Mouse (Mus musculus) limb, embryonic 13.5 days (tissue): Measurements from ENCODE around the gene Coil. TPM values are rescaled to one million over a fixed set of nuclear protein-coding genes. Genes with fewer than 3 reads are reported as not detected.

ENCODE experiments used
- ATAC-seq: fragments of 200-750 bp; cut with Nextera tagmentation; 2 replicates; pipeline ENCODE4 v1.8.0; 2017; ENCODE audit warnings: low read depth, moderate number of reproducible peaks, moderate TSS enrichment; ENCODE audit not compliant: low FRiP score
- H3K27ac ChIP-seq: fragments of 300-500 bp; sonication (generic); 2 replicates; pipeline ENCODE4 v1.5.1; 2015; ENCODE audit warnings: inconsistent platforms, mild to moderate bottlenecking, moderate library complexity
- H3K27me3 ChIP-seq: fragments of 300-500 bp; sonication (generic); 2 replicates; pipeline ENCODE4 v1.6.1; 2015; ENCODE audit warnings: mild to moderate bottlenecking, inconsistent platforms
- H3K36me3 ChIP-seq: fragments of 300-500 bp; sonication (generic); 2 replicates; pipeline ENCODE4 v1.6.1; 2015; ENCODE audit warnings: inconsistent platforms, mild to moderate bottlenecking, moderate library complexity
- H3K4me1 ChIP-seq: fragments of 300-500 bp; sonication (generic); 2 replicates; pipeline ENCODE4 v1.6.1; 2015; ENCODE audit warnings: inconsistent platforms
- H3K4me2 ChIP-seq: fragments of 300-500 bp; sonication (generic); replicated peaks from 2 replicates; pipeline ENCODE4 v1.6.1; 2015; ENCODE audit warnings: inconsistent platforms, mild to moderate bottlenecking, moderate library complexity
- H3K4me3 ChIP-seq: fragments of 300-500 bp; sonication (generic); 2 replicates; pipeline ENCODE4 v1.5.1; 2015; ENCODE audit warnings: moderate library complexity, mild to moderate bottlenecking, inconsistent platforms
- H3K9ac ChIP-seq: fragments of 300-500 bp; sonication (generic); 2 replicates; pipeline ENCODE4 v1.6.1; 2015; ENCODE audit warnings: mild to moderate bottlenecking, inconsistent platforms
- H3K9me3 ChIP-seq: fragments of 300-500 bp; sonication (generic); 2 replicates; pipeline ENCODE4 v1.6.1; 2016; ENCODE audit warnings: inconsistent platforms
- WGBS: fragments of 180-500 bp; shearing (Covaris S2); methylation state at CpG from one replicate; pipeline ENCODE4 v1.1.7; 2015; 5-methylcytosine and 5-hydroxymethylcytosine counted together
- polyA plus RNA-seq: library from polyadenylated mRNA; unstranded; fragments of >200 nt; fragmentation: Nextera tagmentation; extraction: Ambion mirVana; gene quantifications from 2 replicates; pipeline ENCODE4 v1.2.1, GENCODE M21; 2015

The Coil gene
- polyA plus RNA-seq, 1 experiment from 2014 or later = 22.6 TPM

DNA sequence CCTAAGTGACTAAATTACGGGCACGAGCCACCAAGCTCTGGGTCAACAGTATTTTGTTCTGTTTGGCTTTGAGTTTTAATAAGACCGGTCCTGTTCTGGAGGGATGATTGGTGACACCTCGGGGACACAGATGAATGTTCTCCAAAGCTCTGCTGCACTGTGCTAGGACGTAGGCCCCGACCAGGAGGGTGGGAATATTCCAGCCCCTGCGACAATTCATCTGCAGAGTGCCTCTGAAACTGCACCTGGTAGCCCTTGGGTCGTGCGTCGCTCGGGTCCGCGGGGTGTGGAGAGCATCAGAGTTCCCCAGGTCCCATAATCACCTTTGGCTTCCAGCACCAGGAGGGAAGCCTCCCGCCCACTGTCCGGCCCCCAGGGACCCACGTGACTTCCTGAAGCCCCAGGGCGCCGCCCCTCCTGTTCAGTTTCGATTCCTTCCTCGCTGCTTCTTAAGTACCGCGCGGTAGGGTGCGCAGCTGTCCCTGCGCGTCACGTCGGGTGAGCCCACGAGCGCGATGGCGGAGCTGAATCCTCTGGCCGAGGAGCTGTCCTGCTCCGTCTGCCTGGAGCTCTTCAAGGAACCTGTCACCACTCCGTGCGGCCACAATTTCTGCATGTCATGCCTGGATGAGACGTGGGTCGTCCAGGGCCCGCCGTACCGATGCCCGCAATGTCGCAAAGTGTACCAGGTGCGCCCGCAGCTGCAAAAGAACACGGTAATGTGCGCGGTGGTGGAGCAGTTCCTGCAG lies 29.1 kb downstream of the Coil start, which contains the start of gene Trim25:
Gene Trim25 (plus strand): TSS at position 403 of the 749 bp plus-strand sequence.
- no peak within 1 kb of the TSS for H3K27ac ChIP-seq
- 3% methylated on average over 48 of the region's 48 CpGs for WGBS

DNA sequence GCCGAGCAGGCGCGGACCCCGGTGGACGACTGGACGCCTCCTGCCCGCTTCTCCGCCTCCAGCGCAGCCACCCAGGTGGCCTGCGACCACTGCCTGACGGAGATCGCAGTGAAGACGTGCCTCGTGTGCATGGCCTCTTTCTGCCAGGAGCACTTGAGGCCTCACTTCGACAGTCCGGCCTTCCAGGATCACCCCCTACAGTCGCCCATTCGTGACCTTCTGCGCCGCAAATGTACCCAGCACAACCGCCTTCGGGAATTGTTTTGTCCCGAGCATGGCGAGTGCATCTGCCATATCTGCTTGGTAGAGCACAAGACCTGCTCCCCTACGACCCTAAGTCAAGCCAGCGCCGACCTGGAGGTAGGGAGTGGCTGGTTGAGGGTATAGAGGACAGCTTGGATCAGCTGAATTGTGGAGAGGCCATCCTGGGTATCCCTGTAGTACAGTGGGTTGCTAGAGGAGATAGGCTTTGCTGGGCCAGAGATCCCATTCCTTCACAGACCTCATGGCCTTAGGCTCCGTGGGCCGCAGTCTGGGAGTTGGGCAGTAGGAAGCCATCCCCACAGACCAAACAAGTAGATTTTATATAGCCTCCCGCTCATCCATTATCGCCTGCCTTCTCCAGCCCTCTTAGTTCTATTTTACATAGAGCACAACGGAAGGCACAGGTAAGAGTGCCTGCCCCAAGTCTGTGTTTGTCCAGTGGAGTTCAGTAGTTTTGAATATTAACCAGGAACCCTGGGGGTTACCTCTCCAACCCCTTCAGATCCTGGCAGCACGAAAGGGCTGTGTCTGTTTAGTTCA lies 29.9 kb downstream of the Coil start:
- H3K4me2 ChIP-seq = peak overlapping the region; percentile 70
- no peak overlapping the region for H3K27ac ChIP-seq
- H3K36me3 ChIP-seq = no peaks in the 10 kb centered on the region
- H3K4me3 ChIP-seq = peak overlapping the region; percentile 52
- peak; percentile 29; the same call in 1 of the 2 replicates for ATAC-seq
- peak overlapping the region; percentile 63 for H3K9ac ChIP-seq
- WGBS = 24% methylated on average over 33 of the region's 33 CpGs
- H3K9me3 ChIP-seq = no peaks in the 10 kb centered on the region
- 0 out of 2 replicates have a peak, but pooled peaks cover 5% of the 10 kb centered on the region for H3K4me1 ChIP-seq
- peaks cover 38% of the 10 kb centered on the region for H3K27me3 ChIP-seq

More for the DNA sequence above, 29.1 kb downstream of the Coil start, which contains the start of gene Trim25:
- ATAC-seq = peak; percentile 60
- Histone ChIP-seq H3K27me3 (peaks cover 38% of the 10 kb centered on the region), H3K4me3 (peak within 1 kb of the TSS; percentile 52), H3K4me2 (peak within 1 kb of the TSS; percentile 70), H3K9me3 (no peaks in the 10 kb centered on the region), H3K36me3 (no peaks in the 10 kb centered on the region), H3K9ac (peak within 1 kb of the TSS; percentile 63), H3K4me1 (0 out of 2 replicates have a peak, but pooled peaks cover 5% of the 10 kb centered on the region)

DNA sequence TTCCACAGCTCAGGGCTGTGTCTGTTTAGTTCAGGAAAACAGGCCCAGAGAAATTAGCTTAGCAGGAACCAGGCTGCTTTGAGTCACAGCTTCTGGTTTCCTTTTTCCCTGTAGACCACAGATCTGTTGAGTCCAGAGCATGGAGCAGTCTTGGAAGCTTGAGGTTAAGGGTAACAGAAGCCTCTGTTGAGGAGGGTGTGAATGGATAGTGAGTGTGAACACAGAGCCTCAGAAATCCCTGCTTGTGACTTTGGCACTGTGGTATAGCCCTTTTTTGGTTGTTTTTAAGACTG lies 30.4 kb downstream of the Coil start:
- Histone ChIP-seq H3K9ac (no peak overlapping the region), H3K9me3 (no peaks in the 10 kb centered on the region), H3K4me1 (0 out of 2 replicates have a peak, but pooled peaks cover 5% of the 10 kb centered on the region), H3K27me3 (peaks cover 38% of the 10 kb centered on the region), H3K27ac (no peak overlapping the region), H3K4me2 (peak overlapping the region; percentile 70), H3K4me3 (peak overlapping the region; percentile 52), H3K36me3 (no peaks in the 10 kb centered on the region)
- ATAC-seq = no peak

DNA sequence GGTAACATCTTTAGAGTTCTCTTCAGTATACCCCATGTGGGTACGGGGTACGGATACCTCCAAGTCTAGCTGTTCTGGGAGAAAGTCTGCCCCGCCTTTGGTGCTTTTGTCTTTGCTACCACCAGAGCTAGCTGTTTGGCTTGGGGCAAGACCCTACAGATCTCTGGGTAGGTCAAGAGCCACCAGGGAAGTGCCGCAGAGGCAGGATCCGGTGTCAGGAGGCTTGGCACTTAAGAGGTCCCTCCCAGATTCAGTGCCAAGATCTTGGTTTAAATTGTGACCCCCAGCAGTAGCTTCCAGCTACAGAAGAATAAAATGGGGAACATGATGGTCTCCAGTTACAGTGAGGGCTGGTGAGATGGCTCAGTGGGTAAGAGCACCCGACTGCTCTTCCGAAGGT lies 31.5 kb downstream of the Coil start:
- Histone ChIP-seq H3K4me3 (no peak overlapping the region), H3K4me2 (no peak overlapping the region), H3K27me3 (peaks cover 38% of the 10 kb centered on the region), H3K9me3 (no peaks in the 10 kb centered on the region), H3K9ac (no peak overlapping the region), H3K27ac (no peak overlapping the region), H3K36me3 (no peaks in the 10 kb centered on the region), H3K4me1 (0 out of 2 replicates have a peak, but pooled peaks cover 5% of the 10 kb centered on the region)
- WGBS = 95% methylated on average over 7 of the region's 7 CpGs
- ATAC-seq = no peak

DNA sequence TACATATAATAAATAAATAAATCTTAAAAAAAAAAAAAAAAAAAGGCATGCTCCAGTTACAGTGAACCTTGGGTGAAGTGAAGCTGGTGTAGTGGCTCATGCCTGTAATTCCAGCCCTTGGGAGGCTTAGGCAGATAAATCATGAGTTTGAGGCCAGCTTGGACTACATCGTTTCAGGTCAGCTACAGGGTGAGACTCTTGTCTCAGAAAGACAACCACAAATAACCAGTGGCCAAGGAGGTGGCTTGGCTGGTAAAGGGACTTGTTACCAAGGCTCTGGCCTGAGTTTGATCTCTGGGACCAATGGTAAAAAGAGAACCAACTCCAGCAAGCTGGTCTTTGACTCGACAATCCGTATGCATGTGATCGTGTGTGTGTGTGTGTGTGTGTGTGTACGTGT lies 32.0 kb downstream of the Coil start:
- 84% methylated on average over 5 of the region's 5 CpGs for WGBS
- no peaks in the 10 kb centered on the region for H3K9me3 ChIP-seq
- H3K27me3 ChIP-seq = peaks cover 38% of the 10 kb centered on the region
- ATAC-seq = no peak
- H3K9ac ChIP-seq = no peak overlapping the region
- no peak overlapping the region for H3K4me2 ChIP-seq
- no peak overlapping the region for H3K4me3 ChIP-seq
- H3K27ac ChIP-seq = no peak overlapping the region
- no peaks in the 10 kb centered on the region for H3K36me3 ChIP-seq
- 0 out of 2 replicates have a peak, but pooled peaks cover 5% of the 10 kb centered on the region for H3K4me1 ChIP-seq

DNA sequence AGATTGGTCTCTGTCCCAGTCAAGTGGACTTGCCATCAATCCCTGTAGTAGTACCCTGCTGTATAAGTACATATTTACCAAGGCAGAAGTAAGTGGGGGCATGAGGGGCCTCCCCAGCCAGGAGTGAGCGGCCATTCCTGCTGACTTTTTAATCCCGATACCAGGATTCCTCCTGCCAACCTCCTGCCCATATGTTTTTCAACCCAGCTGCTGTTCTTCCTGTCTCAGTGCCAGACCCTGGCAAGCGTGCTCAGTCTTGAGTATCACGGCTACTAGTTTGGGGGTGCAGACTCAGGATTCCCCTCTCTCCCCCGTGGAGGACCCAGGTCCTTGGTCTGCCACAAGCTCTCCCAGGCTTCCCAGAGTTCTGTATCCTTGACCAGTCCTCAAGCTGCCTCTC lies 32.6 kb downstream of the Coil start:
- no peak for ATAC-seq
- Histone ChIP-seq H3K4me1 (0 out of 2 replicates have a peak, but pooled peaks cover 5% of the 10 kb centered on the region), H3K4me2 (no peak overlapping the region; the same call in 1 of the 2 replicates), H3K4me3 (no peak overlapping the region), H3K27ac (no peak overlapping the region), H3K27me3 (peaks cover 38% of the 10 kb centered on the region), H3K36me3 (no peaks in the 10 kb centered on the region), H3K9ac (no peak overlapping the region), H3K9me3 (no peaks in the 10 kb centered on the region)
- 74% methylated on average over 5 of the region's 5 CpGs for WGBS

DNA sequence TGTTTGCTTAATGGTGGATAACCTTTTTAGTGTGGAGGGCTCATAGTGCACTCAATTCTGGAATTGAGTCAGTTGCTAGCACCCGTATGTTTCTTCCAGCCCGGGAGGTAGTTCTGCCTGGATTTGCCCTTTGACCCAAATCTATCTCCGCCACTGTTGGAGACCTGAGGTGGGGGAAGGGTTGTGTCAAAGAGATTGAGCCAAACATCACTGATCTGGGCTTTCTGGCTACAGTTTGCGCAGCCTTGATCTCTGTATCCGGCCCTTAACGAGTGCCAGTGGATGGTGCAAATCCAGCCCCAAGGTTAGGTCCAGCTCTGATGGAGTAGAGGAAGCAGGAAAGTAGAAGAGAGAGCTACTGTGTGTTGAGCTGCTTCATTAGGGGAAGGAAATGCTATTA lies 33.0 kb downstream of the Coil start:
- Histone ChIP-seq H3K9me3 (no peaks in the 10 kb centered on the region), H3K4me1 (0 out of 2 replicates have a peak, but pooled peaks cover 5% of the 10 kb centered on the region), H3K4me3 (no peak overlapping the region), H3K27me3 (peaks cover 34% of the 10 kb centered on the region), H3K4me2 (no peak overlapping the region; the same call in 1 of the 2 replicates), H3K27ac (no peak overlapping the region), H3K9ac (no peak overlapping the region), H3K36me3 (no peaks in the 10 kb centered on the region)
- ATAC-seq = no peak
- WGBS = 25% methylated on average over 6 of the region's 6 CpGs

DNA sequence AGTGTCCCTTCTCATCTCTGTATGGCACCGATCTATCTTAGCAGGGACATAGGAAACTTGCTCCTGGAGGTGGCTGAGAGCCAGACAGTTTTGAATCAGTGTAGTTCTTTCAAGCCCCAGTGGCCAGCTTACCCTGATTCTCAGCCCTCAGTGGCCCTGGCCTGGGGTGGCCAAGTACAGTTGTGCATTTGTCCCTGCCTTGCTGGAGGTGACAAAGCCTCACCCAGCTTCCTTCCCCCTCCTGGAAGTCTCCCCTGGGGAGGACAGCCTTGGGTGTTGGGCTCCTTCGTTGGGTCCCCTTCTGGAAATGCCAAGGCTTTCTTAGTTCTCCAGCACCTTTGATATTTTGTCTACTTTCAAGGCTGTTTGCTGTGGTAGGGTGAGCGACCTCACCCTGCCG lies 33.7 kb downstream of the Coil start:
- Histone ChIP-seq H3K4me1 (0 out of 2 replicates have a peak, but pooled peaks cover 5% of the 10 kb centered on the region), H3K4me3 (no peak overlapping the region), H3K27ac (no peak overlapping the region), H3K36me3 (no peaks in the 10 kb centered on the region), H3K9me3 (no peaks in the 10 kb centered on the region), H3K27me3 (peaks cover 28% of the 10 kb centered on the region), H3K9ac (no peak overlapping the region), H3K4me2 (no peak overlapping the region)
- WGBS = 64% methylated on average over 4 of the region's 4 CpGs
- ATAC-seq = no peak

DNA sequence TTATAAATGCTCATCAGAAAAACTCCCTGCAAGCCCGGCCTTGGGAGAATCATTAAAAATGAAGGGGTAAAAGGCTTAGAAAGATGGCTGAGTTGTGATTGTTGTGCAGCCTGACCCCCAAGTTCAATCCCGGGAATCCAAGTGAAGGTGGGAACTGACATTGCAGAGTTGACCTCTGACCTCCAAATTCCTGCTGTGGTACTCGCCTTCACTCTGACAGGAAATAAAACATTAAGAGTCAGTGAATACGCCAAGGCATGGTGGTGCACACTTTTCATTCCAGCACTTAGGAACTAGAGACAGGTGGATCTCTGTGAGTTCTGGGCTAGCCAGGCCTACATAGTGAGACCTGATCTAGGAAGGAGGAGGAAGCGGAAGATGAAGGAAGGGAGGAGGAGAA lies 35.4 kb downstream of the Coil start:
- Histone ChIP-seq H3K36me3 (no peaks in the 10 kb centered on the region), H3K4me3 (no peak overlapping the region), H3K9me3 (no peaks in the 10 kb centered on the region), H3K4me1 (no peaks in the 10 kb centered on the region), H3K27ac (no peak overlapping the region), H3K27me3 (peaks cover 10% of the 10 kb centered on the region; the same call in 1 of the 2 replicates), H3K9ac (no peak overlapping the region), H3K4me2 (no peak overlapping the region)
- no peak for ATAC-seq
- 63% methylated on average over 5 of the region's 5 CpGs for WGBS

DNA sequence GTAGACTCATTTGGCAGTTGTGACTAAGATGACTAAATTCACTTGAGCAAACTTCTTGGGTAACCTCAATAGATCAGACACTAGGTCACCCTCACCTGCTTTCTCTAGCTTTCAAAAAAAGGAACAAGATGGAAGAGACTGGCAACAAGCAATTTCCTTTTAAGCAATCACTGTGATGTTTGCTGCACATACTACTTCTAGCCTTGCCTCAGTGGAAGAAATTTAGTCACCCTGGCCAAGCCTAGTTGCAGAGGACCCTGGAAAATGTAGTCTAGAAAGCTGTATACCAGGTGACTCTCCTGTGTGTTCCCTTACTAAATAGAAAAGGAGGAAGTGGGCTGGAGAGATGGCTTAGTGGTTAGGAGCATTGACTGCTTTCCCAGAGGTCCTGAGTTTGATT lies 36.4 kb downstream of the Coil start:
- ATAC-seq = no peak
- Histone ChIP-seq H3K4me3 (no peak overlapping the region), H3K27me3 (peaks cover 3% of the 10 kb centered on the region; the same call in 1 of the 2 replicates), H3K4me1 (no peaks in the 10 kb centered on the region), H3K4me2 (no peak overlapping the region), H3K36me3 (no peaks in the 10 kb centered on the region), H3K27ac (no peak overlapping the region), H3K9me3 (no peaks in the 10 kb centered on the region), H3K9ac (no peak overlapping the region)

DNA sequence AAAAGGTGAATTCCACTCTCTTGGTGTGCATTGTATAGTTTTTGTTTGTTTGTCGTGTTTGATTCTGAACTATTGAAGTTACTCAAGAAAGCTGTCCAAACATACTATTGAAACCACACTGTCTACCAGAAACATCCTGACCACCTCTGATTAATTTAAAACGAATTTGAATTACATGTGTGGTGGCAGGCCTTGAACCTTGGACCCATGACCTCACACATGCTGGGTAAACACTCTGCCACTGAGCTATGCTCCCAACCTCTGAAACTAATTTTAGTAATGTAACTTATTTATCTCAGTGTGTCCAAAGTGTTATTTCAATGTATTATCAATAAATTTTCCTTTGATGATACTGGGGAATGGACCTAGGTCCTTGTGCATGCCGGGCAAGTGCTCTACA lies 37.5 kb downstream of the Coil start:
- H3K27me3 ChIP-seq = no peaks in the 10 kb centered on the region

DNA sequence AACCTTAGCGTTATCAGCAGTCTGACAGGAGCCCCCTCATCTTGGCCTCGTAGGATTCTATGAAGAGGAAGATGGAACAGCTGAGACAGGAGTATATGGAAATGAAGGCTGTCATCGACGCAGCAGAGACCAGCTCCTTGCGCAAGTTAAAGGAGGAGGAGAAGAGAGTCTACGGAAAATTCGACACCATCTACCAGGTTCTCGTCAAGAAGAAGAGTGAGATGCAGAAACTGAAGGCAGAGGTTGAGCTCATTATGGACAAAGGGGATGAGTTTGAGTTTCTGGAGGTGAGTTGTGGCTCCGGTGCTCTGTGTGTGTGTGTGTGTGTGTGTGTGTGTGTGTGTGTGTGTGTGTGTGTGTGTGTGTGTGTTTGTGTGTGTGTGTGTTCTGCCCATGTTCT lies 39.0 kb downstream of the Coil start:
- Histone ChIP-seq H3K9ac (no peak overlapping the region), H3K27me3 (no peaks in the 10 kb centered on the region), H3K4me3 (no peak overlapping the region), H3K9me3 (no peaks in the 10 kb centered on the region), H3K4me2 (no peak overlapping the region), H3K36me3 (no peaks in the 10 kb centered on the region), H3K4me1 (no peaks in the 10 kb centered on the region), H3K27ac (no peak overlapping the region)
- 88% methylated on average over 9 of the region's 9 CpGs for WGBS
- ATAC-seq = no peak

More for the DNA sequence above, 37.5 kb downstream of the Coil start:
- H3K9me3 ChIP-seq = no peaks in the 10 kb centered on the region
- no peak overlapping the region for H3K4me2 ChIP-seq
- no peak overlapping the region for H3K4me3 ChIP-seq
- ATAC-seq = no peak
- no peaks in the 10 kb centered on the region for H3K36me3 ChIP-seq
- no peak overlapping the region for H3K27ac ChIP-seq
- WGBS = 84% methylated on average over 3 of the region's 3 CpGs
- H3K9ac ChIP-seq = no peak overlapping the region
- no peaks in the 10 kb centered on the region for H3K4me1 ChIP-seq
